Mouse (Mus musculus) heart, postnatal 4 days (tissue): ENCODE results near the gene Pgm2. TPM values are rescaled to one million over a fixed set of nuclear protein-coding genes. Genes with fewer than 3 reads are reported as not detected.
A peak's percentile ranks its signal among the peaks of the same experiment; 100 is the strongest.

Source experiments
- DNase-seq: peaks from one replicate; pipeline ENCODE4 v3.0.0; 2021
- total RNA-seq, 2 experiments: library from RNA; stranded (reverse); gene quantifications; 2 replicates each; pipeline ENCODE4 v1.2.3; 2021

Gene Pgm2
- 10 to 100 TPM; 13.2 to 14.5 TPM for total RNA-seq

- DNase-seq, result peak; percentile 87
Observed at GRCm38 (mm10) chr5:64092748-64093292, at the start of gene Pgm2. Pgm2 (plus strand) TSS chr5:64092950.

- no peak for DNase-seq
Observed at GRCm38 (mm10) chr5:64043694-64044453, 48.9 kb upstream of the Pgm2 start.

- no peak for DNase-seq
Observed at GRCm38 (mm10) chr5:64044790-64045189, 48.0 kb upstream of the Pgm2 start.

- DNase-seq, result peak; percentile 82
Observed at GRCm38 (mm10) chr5:64045502-64045901, 47.2 kb upstream of the Pgm2 start.

- DNase-seq, result no peak
Observed at GRCm38 (mm10) chr5:64046995-64047394, 45.8 kb upstream of the Pgm2 start.

- no peak for DNase-seq
Observed at GRCm38 (mm10) chr5:64047921-64048320, 44.8 kb upstream of the Pgm2 start.

GRCm38 (mm10) chr5:64048605-64049004 lies 44.1 kb upstream of the Pgm2 start:
- DNase-seq, result no peak

GRCm38 (mm10) chr5:64049256-64049655 lies 43.5 kb upstream of the Pgm2 start:
- DNase-seq, result no peak

GRCm38 (mm10) chr5:64053010-64053409 lies 39.7 kb upstream of the Pgm2 start:
- no peak for DNase-seq

- no peak for DNase-seq
Observed at GRCm38 (mm10) chr5:64056210-64056609, 36.5 kb upstream of the Pgm2 start.

- no peak for DNase-seq
Observed at GRCm38 (mm10) chr5:64060881-64061280, 31.9 kb upstream of the Pgm2 start.

- DNase-seq, result no peak
Observed at GRCm38 (mm10) chr5:64061643-64062042, 31.1 kb upstream of the Pgm2 start.

GRCm38 (mm10) chr5:64062882-64063621 lies 29.7 kb upstream of the Pgm2 start:
- no peak for DNase-seq

GRCm38 (mm10) chr5:64063622-64064355 lies 29.0 kb upstream of the Pgm2 start:
- DNase-seq, result no peak

- no peak for DNase-seq
Observed at GRCm38 (mm10) chr5:64064401-64064800, 28.3 kb upstream of the Pgm2 start.

- DNase-seq, result no peak
Observed at GRCm38 (mm10) chr5:64065497-64066046, 27.2 kb upstream of the Pgm2 start.

- DNase-seq, result no peak
Observed at GRCm38 (mm10) chr5:64066159-64066558, 26.6 kb upstream of the Pgm2 start.

GRCm38 (mm10) chr5:64067576-64067975 lies 25.2 kb upstream of the Pgm2 start:
- no peak for DNase-seq

- DNase-seq, result peak; percentile 77
Observed at GRCm38 (mm10) chr5:64070081-64070673, 22.6 kb upstream of the Pgm2 start.

GRCm38 (mm10) chr5:64070742-64071476 lies 21.8 kb upstream of the Pgm2 start:
- DNase-seq, result no peak

GRCm38 (mm10) chr5:64074455-64074854 lies 18.3 kb upstream of the Pgm2 start:
- no peak for DNase-seq
